Mouse (Mus musculus) kidney, adult 2 months (tissue): Measurements from ENCODE around the gene Zfp768. TPM values are rescaled to one million over a fixed set of nuclear protein-coding genes. Genes with fewer than 3 reads are reported as not detected.

Experiments used
- DNase-seq: peaks from one replicate; pipeline ENCODE4 v3.0.0; 2021
- H3K27ac ChIP-seq: fragments of 200-500 bp; 2 replicates; pipeline ENCODE4 v1.5.1; 2012; ENCODE audit warnings: low read depth, low read length, control low read depth, inconsistent platforms; ENCODE audit not compliant: insufficient read depth
- H3K27me3 ChIP-seq: fragments of 200-500 bp; replicated peaks from 2 replicates; pipeline ENCODE4 v1.6.1; 2012; ENCODE audit warnings: mild to moderate bottlenecking, moderate library complexity, low read length, inconsistent platforms; ENCODE audit not compliant: control insufficient read depth, insufficient read depth
- H3K36me3 ChIP-seq: fragments of 200-500 bp; 2 replicates; pipeline ENCODE4 v1.6.1; 2012; ENCODE audit warnings: mild to moderate bottlenecking, moderate library complexity, low read length, inconsistent platforms; ENCODE audit not compliant: control insufficient read depth, insufficient read depth
- H3K4me1 ChIP-seq: fragments of 200-500 bp; 2 replicates; pipeline ENCODE4 v1.6.1; 2011; ENCODE audit warnings: low read length; ENCODE audit not compliant: control insufficient read depth, insufficient read depth
- H3K4me3 ChIP-seq: fragments of 200-500 bp; 2 replicates; pipeline ENCODE4 v1.5.1; 2011; ENCODE audit warnings: mild to moderate bottlenecking, low read depth, low read length, control low read depth; ENCODE audit not compliant: insufficient read depth
- CTCF ChIP-seq: fragments of 200-500 bp; conservative IDR thresholded peaks from 2 replicates; pipeline ENCODE4 v1.5.1; 2011; ENCODE audit warnings: low read depth, mild to moderate bottlenecking, control low read depth, low read length, moderate library complexity, mixed read lengths; ENCODE audit not compliant: insufficient read depth, insufficient read length
- POLR2A ChIP-seq: fragments of 200-500 bp; IDR thresholded peaks from one replicate; pipeline ENCODE4 v1.6.1; 2011; ENCODE audit warnings: low read depth, low read length, control low read depth
- WGBS: fragments of 180-500 bp; shearing (Covaris S2); methylation state at CpG from one replicate; pipeline ENCODE4 v1.1.7; 2018; 5-methylcytosine and 5-hydroxymethylcytosine counted together
- polyA plus RNA-seq: library from polyadenylated mRNA; depleted of rRNA; stranded (reverse); fragments of >200 nt; gene quantifications from 2 replicates; pipeline ENCODE4 v1.2.3, GENCODE M21; 2012; rRNA removed

Gene Zfp768
- polyA plus RNA-seq, 1 experiment, result 36.7 TPM

DNA sequence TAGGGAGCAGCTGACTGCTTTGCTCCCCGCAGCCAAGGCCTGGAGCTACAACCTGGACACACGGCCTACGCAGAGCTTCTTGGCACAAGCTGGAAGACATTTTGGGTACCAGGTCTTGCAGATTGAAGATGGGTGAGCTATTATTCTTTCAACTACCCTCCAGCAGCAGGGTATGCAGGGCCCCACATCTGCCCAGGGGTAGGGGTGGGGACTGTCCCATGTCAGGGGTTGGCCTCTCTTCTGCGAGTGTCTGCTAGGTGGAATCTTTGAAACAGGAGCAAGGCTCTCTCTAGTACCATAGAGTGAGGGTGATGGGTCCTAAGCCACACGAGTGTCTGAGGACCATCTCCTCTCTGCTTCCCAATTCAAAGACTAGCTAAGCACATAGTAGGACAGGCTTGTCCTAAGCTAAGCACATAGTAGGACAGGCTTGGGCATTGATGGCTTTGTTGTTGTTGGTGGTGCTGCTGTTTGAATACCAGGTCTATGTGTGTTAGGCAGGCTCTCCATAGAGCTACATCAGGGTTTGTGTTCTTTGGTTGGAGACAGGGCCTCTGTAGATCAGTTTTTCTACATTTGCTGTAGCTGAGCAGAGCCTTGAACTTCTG lies 47.7 kb downstream of the Zfp768 start:
- TF ChIP-seq POLR2A (no peak), CTCF (no peak)
- H3K4me3 ChIP-seq, result no peak overlapping the region
- no peak overlapping the region for H3K27ac ChIP-seq
- no peaks in the 10 kb centered on the region for H3K27me3 ChIP-seq
- WGBS, result 88% methylated on average over 5 of the region's 5 CpGs
- DNase-seq, result no peak
- H3K4me1 ChIP-seq, result no peaks in the 10 kb centered on the region
- H3K36me3 ChIP-seq, result no peaks in the 10 kb centered on the region

DNA sequence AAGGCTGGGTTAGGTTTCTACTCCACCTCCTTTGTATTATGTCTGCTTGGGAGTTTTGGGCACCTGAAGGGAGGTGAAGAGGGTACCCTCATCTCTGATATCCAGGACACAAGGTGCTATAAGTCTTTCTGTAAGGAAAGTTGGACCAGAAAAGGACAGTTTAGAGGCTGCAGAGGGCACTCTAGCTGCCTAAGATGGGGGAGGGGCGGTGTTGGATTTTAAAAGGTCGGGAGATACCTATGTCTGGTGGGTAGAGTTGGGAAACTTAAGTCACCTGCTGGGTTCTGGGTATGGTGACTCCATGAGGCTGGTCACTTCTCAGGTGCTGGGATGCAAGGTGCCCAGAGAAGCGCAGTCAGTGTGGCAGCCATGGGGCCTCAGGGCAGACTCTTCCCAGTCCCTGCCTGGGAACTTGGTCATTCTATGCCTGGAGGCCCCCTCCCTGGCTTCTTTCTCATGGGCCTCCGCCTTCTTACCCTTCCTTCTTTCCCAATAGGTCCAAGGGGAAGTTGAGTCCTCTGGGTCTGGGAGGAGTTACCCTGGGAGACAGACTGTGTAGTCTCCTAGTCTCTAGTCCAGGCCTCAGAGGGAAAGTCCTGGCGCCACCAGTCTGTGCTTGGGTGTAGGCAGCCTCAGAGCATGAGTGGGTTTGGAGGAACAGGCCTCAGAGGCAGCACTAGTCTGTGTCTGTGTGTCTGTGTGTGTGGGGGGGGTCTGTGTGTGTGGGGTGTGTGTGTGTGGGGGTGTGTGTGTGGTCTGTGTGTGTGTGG lies 48.4 kb downstream of the Zfp768 start:
- Histone ChIP-seq H3K36me3 (no peaks in the 10 kb centered on the region), H3K4me3 (no peak overlapping the region), H3K27ac (no peak overlapping the region), H3K4me1 (no peaks in the 10 kb centered on the region), H3K27me3 (no peaks in the 10 kb centered on the region)
- no peak for DNase-seq
- 95% methylated on average over 5 of the region's 5 CpGs for WGBS
- TF ChIP-seq CTCF, result no peak
- TF ChIP-seq POLR2A, result no peak

DNA sequence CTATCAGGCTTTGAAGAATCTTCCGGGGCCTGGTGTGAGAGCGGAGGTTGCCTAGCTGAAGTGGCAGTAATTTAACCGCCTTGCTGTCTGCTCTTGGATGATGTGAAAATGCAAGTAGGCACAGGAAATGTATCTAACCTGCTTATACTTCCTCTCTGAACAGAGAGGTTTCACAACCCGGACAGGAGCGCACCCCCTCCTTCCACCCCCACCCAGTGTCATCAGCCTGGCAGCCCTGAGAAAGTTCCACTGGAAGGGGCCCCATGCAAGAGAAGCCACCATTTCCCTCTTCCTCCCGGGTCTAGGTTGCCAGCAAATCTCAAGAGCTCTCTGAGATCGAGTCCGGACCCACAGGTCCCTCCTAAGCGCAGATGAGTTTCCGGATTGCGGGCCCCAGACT lies 49.3 kb downstream of the Zfp768 start, which contains the start of gene Itgal:
Gene Itgal (plus strand): TSS at position 163 of the 400 bp plus-strand sequence.
- Histone ChIP-seq H3K4me1 (no peaks in the 10 kb centered on the region), H3K27me3 (no peaks in the 10 kb centered on the region), H3K4me3 (no peak within 1 kb of the TSS), H3K27ac (no peak within 1 kb of the TSS), H3K36me3 (no peaks in the 10 kb centered on the region)
- no peak for DNase-seq
- TF ChIP-seq POLR2A, result no peak
- no peak for TF ChIP-seq CTCF
- 81% methylated on average over 11 of the region's 11 CpGs for WGBS

Other genes with a start within 250 kb of the Zfp768 start
- gene Qprt, start 223.4 kb downstream of the Zfp768 start, polyA plus RNA-seq, result 127 and 137 TPM in 2 replicates
- gene Spn, start 207.8 kb downstream of the Zfp768 start, polyA plus RNA-seq, result 2.7 and 5.2 TPM in 2 replicates
- gene Cd2bp2, start 149.5 kb downstream of the Zfp768 start, polyA plus RNA-seq, result 26.9 and 33.6 TPM in 2 replicates
- 26.8 and 28.5 TPM in 2 replicates for gene Tbc1d10b, start 137.1 kb downstream of the Zfp768 start, polyA plus RNA-seq
- 0.33 and 90.1 TPM in 2 replicates for gene Mylpf, start 136.7 kb downstream of the Zfp768 start, polyA plus RNA-seq
- 7.9 and 9.6 TPM in 2 replicates for gene Zfp553, start 112.5 kb downstream of the Zfp768 start, polyA plus RNA-seq
- gene Sept1, start 112.5 kb downstream of the Zfp768 start, polyA plus RNA-seq, result 24.1 and 38.4 TPM in 2 replicates
- gene Zfp771, start 101.3 kb downstream of the Zfp768 start, polyA plus RNA-seq, result 48.4 and 85.5 TPM in 2 replicates
- gene Dctpp1, start 84.9 kb downstream of the Zfp768 start, polyA plus RNA-seq, result 68.9 and 70.5 TPM in 2 replicates
- gene Sephs2, start 71.5 kb downstream of the Zfp768 start, polyA plus RNA-seq, result 153 and 156 TPM in 2 replicates
- 2.9 and 7.2 TPM in 2 replicates for gene Itgal, start 49.3 kb downstream of the Zfp768 start, polyA plus RNA-seq
- 6.5 and 7.2 TPM in 2 replicates for gene Zfp747, start 30.5 kb upstream of the Zfp768 start, polyA plus RNA-seq
- 3.3 and 3.4 TPM in 2 replicates for gene 9130019O22Rik, start 41.6 kb upstream of the Zfp768 start, polyA plus RNA-seq
- gene E430018J23Rik, start 48.0 kb upstream of the Zfp768 start, polyA plus RNA-seq, result 5.5 and 7.4 TPM in 2 replicates
- 6.2 and 6.6 TPM in 2 replicates for gene Zfp764, start 61.2 kb upstream of the Zfp768 start, polyA plus RNA-seq
- gene Zfp688, start 76.5 kb upstream of the Zfp768 start, polyA plus RNA-seq, result 19.1 TPM in 2 replicates
- gene Zfp689, start 103.6 kb upstream of the Zfp768 start, polyA plus RNA-seq, result 3.0 and 3.4 TPM in 2 replicates
- 58.7 and 62.6 TPM in 2 replicates for gene Prr14, start 114.0 kb upstream of the Zfp768 start, polyA plus RNA-seq
- gene Fbrs, start 133.6 kb upstream of the Zfp768 start, polyA plus RNA-seq, result 19.1 and 23.7 TPM in 2 replicates
- 17.0 and 18.6 TPM in 2 replicates for gene Srcap, start 166.4 kb upstream of the Zfp768 start, polyA plus RNA-seq
- 12.5 and 13.1 TPM in 2 replicates for gene Gm42715, start 174.0 kb upstream of the Zfp768 start, polyA plus RNA-seq
- gene Tmem265, start 215.8 kb upstream of the Zfp768 start, polyA plus RNA-seq, result not detected in 2 replicates
- gene Phkg2, start 227.8 kb upstream of the Zfp768 start, polyA plus RNA-seq, result 53.6 and 65.6 TPM in 2 replicates
- gene Ccdc189, start 243.0 kb upstream of the Zfp768 start, polyA plus RNA-seq, result 17.1 and 18.6 TPM in 2 replicates
- gene Rnf40, start 243.2 kb upstream of the Zfp768 start, polyA plus RNA-seq, result 24.7 and 25.7 TPM in 2 replicates